Mouse (Mus musculus): ENCODE results near the gene Prkce.

GRCm38 (mm10) chr17:86135835-86136234, 31.8 kb upstream of the Prkce start:
- TF ChIP-seq POLR2A (IDR thresholded peaks at IDR 0.05; ENCODE audit: low read depth, low read length): no peak
- TF ChIP-seq CTCF (IDR thresholded peaks at IDR 0.05; ENCODE audit: extremely low read depth, insufficient read length, insufficient replicate concordance, low read depth, low read length): no peak

Data from small intestine, adult 2 months (tissue).